Mouse (Mus musculus) liver, adult 2 months (tissue): Measurements from ENCODE around the gene Evl. TPM values are rescaled to one million over a fixed set of nuclear protein-coding genes. Genes with fewer than 3 reads are reported as not detected.
A peak's percentile ranks its signal among the peaks of the same experiment; 100 is the strongest.

ENCODE experiments used
- DNase-seq: peaks from one replicate; pipeline ENCODE4 v3.0.0-alpha.2; 2011; ENCODE audit warnings: low read depth, low spot score; ENCODE audit errors: extremely low read depth
- H3K27ac ChIP-seq: fragments of 200-500 bp; replicated peaks from 2 replicates; pipeline ENCODE4 v1.5.1; 2012; ENCODE audit warnings: low read depth, mild to moderate bottlenecking, control low read depth, inconsistent platforms, low read length; ENCODE audit not compliant: insufficient read depth
- H3K27me3 ChIP-seq: fragments of 200-500 bp; 2 replicates; pipeline ENCODE4 v1.6.1; 2012; ENCODE audit warnings: mild to moderate bottlenecking, moderate library complexity, low read length, inconsistent platforms; ENCODE audit not compliant: control insufficient read depth, insufficient read depth
- H3K36me3 ChIP-seq: fragments of 200-500 bp; 2 replicates; pipeline ENCODE4 v1.6.1; 2012; ENCODE audit warnings: low read length, inconsistent platforms; ENCODE audit not compliant: control insufficient read depth, insufficient read depth
- H3K4me1 ChIP-seq: fragments of 200-500 bp; 2 replicates; pipeline ENCODE4 v1.6.1; 2011; ENCODE audit warnings: low read length; ENCODE audit not compliant: control insufficient read depth, insufficient read depth
- H3K4me3 ChIP-seq: fragments of 200-500 bp; 2 replicates; pipeline ENCODE4 v1.5.1; 2011; ENCODE audit warnings: low read depth, mild to moderate bottlenecking, control low read depth, low read length, moderate library complexity; ENCODE audit not compliant: insufficient read depth
- H3K79me2 ChIP-seq: fragments of 200-500 bp; 2 replicates; pipeline ENCODE4 v1.6.1; 2012; ENCODE audit warnings: inconsistent platforms, mild to moderate bottlenecking, low read length, moderate library complexity; ENCODE audit not compliant: control insufficient read depth, insufficient read depth
- H3K9ac ChIP-seq: fragments of 200-500 bp; 2 replicates; pipeline ENCODE4 v1.6.1; 2012; ENCODE audit warnings: low read depth, mild to moderate bottlenecking, control low read depth, inconsistent platforms, low read length
- CTCF ChIP-seq: fragments of 200-500 bp; IDR thresholded peaks from 2 replicates; pipeline ENCODE4 v1.5.1; 2011; ENCODE audit warnings: low read depth, low read length, control low read depth
- POLR2A ChIP-seq: fragments of 200-500 bp; IDR thresholded peaks from 2 replicates; pipeline ENCODE4 v1.6.1; 2011; ENCODE audit warnings: low read length, control low read depth; ENCODE audit not compliant: insufficient read depth; ENCODE audit errors: extremely low read depth
- WGBS: fragments of 180-500 bp; shearing (Covaris S2); methylation state at CpG from one replicate; pipeline ENCODE4 v1.1.7; 2018; 5-methylcytosine and 5-hydroxymethylcytosine counted together
- polyA plus RNA-seq: library from polyadenylated mRNA; depleted of rRNA; stranded (reverse); fragments of >200 nt; gene quantifications from 2 replicates; pipeline ENCODE4 v1.2.3, GENCODE M21; 2012
- total RNA-seq: library from RNA; depleted of rRNA; stranded (reverse); fragments of >200 nt; gene quantifications from 2 replicates; pipeline ENCODE4 v1.2.3, GENCODE M21; 2014

Evl gene
- total and polyA plus RNA-seq, 2 experiments, result 5.3 to 6.9 TPM

GRCm38 (mm10) chr12:108642019-108642418 lies 87.5 kb downstream of the Evl start:
- H3K79me2 ChIP-seq, result no peaks in the 10 kb centered on the region
- 96% methylated on average over 3 of the region's 3 CpGs for WGBS
- TF ChIP-seq CTCF (no peak), POLR2A (no peak)
- H3K4me1 ChIP-seq, result no peaks in the 10 kb centered on the region
- H3K4me3 ChIP-seq, result no peak overlapping the region
- H3K9ac ChIP-seq, result no peak overlapping the region
- no peak for DNase-seq
- no peaks in the 10 kb centered on the region for H3K27me3 ChIP-seq
- H3K27ac ChIP-seq, result no peak overlapping the region
- H3K36me3 ChIP-seq, result no peaks in the 10 kb centered on the region

DNA sequence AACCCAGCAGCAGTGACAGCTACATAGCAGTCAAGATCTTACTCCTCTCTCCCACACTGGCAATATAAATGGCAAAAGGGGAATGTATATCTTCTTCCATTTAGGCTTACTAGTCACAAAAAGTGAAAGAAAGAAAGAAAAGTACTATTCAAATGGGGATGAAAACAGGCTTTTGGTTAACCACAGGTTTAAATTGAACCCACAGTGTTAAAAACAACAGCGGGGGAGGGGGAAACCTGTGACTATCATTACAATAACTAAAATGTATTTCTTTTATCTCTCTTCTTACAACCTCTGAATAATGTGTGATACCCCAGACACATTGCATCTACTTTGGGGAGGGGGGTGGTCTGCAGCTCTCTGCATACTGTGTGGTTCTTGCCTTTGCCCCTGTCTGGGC lies 91.7 kb downstream of the Evl start:
- DNase-seq, result no peak
- H3K27ac ChIP-seq, result no peak overlapping the region
- TF ChIP-seq POLR2A (no peak), CTCF (no peak)
- H3K4me3 ChIP-seq, result no peak overlapping the region
- H3K27me3 ChIP-seq, result no peaks in the 10 kb centered on the region
- no peaks in the 10 kb centered on the region for H3K36me3 ChIP-seq
- 91% methylated on average over 1 of the region's 1 CpGs for WGBS
- H3K9ac ChIP-seq, result no peak overlapping the region
- no peaks in the 10 kb centered on the region for H3K79me2 ChIP-seq
- H3K4me1 ChIP-seq, result no peaks in the 10 kb centered on the region

DNA sequence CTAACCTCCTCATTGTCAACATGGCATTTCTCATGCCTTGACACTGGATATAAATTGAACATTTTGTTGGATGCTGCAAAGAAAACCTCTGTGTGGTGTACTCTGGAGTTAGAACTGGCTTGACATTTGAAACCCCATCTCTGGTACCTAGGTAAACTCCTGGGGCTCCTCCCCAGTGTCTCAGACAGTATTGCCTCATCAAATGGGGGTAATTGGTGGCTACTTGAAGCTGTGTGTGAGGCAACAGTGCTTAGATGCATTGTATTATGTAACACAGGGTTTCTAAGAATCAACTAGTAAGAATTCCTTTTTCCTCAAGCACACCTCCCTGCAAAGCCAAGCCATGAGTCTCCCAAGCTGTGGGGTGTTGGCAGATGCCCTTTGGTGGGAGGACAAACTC lies 93.3 kb downstream of the Evl start:
- DNase-seq, result no peak
- no peak for TF ChIP-seq CTCF
- no peak for TF ChIP-seq POLR2A
- no peak overlapping the region for H3K27ac ChIP-seq
- H3K4me1 ChIP-seq, result no peaks in the 10 kb centered on the region
- H3K79me2 ChIP-seq, result no peaks in the 10 kb centered on the region
- no peaks in the 10 kb centered on the region for H3K27me3 ChIP-seq
- H3K9ac ChIP-seq, result no peak overlapping the region
- no peak overlapping the region for H3K4me3 ChIP-seq
- H3K36me3 ChIP-seq, result no peaks in the 10 kb centered on the region

DNA sequence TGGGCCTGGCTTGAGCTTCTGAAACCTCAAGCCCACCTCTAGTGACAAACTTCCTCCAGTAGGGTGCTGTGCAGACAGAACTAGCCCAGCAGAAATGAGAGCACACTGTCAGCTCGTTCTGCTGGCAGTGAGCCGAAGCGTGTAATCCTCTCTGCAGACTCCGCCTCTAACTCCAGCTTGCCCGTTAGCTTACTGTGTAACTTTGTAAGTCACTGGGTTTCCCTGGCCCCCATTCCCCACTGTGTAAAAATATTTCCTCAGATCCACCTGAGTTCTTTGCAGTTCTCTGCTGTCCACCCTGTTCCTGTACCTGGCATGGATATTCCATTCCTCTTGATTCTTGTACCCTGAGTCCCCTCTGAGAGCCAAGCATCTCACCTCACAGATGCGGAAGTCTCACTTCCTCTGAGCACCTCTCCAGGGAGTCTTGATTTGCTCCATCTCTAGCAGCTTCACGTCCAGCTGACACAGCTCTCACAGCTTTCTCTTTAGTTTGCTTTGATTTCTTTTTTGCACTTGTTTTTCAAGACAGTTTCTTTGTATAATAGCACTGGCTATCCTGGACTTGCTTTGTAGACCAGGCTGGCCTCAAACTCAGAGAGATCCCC lies 96.6 kb downstream of the Evl start:
- H3K4me1 ChIP-seq, result no peaks in the 10 kb centered on the region
- no peak for TF ChIP-seq POLR2A
- H3K79me2 ChIP-seq, result no peaks in the 10 kb centered on the region
- H3K27ac ChIP-seq, result no peak overlapping the region
- no peaks in the 10 kb centered on the region for H3K27me3 ChIP-seq
- H3K9ac ChIP-seq, result no peak overlapping the region
- DNase-seq, result peak; percentile 53
- WGBS, result 33% methylated on average over 7 of the region's 7 CpGs
- no peaks in the 10 kb centered on the region for H3K36me3 ChIP-seq
- no peak overlapping the region for H3K4me3 ChIP-seq

DNA sequence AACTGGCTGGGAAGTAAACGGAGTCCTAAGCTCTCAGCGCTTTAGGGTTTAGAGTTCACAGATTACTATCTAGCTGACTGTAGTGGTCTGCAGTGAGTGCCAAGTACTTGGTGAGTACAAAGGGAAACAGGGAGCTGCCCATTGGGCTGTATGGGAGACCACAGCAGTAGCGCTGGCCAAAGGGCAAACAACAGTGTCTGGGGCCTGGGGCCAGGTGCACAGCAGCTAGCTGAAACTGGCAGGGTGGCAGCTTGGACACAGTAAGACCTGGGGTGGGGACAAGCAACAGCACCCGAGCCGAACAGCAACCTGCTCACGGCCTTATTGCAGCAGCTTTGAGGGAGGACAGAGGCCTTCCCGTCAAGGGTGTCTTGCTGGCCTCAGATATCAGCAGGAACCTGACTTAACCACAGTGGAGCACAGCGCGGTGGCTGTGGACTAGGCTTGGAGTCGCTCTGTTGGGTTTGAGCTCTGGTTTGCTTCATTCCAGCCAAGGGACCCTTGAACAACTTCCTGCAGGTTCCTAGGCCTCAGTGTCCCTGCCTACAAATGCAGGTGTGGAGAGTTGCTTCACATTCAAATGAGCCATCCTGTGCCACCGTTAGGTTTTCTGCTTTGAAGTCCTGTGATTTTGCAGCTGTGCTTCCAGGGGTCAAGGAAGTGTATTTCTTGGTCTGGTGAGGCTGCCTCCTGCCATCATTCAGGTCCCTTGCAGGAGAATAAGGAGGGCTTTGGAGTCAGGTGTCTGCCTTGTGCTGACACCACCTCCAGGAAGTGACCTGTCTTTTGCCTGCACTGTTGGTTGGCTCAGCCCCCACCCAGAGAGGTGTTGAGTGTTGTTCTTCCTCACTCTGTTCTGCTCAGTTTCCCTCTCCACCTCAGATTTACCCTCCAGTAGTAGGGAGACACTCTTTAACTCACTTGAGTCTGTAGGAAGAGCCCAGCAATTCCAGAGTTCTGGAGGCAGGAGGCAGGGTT lies 99.1 kb downstream of the Evl start:
- no peaks in the 10 kb centered on the region for H3K27me3 ChIP-seq
- no peaks in the 10 kb centered on the region for H3K4me1 ChIP-seq
- no peak overlapping the region for H3K4me3 ChIP-seq
- no peak overlapping the region for H3K9ac ChIP-seq
- no peak for TF ChIP-seq POLR2A
- no peak for TF ChIP-seq CTCF
- H3K27ac ChIP-seq, result no peak overlapping the region
- 54% methylated on average over 11 of the region's 11 CpGs for WGBS
- no peaks in the 10 kb centered on the region for H3K79me2 ChIP-seq
- no peaks in the 10 kb centered on the region for H3K36me3 ChIP-seq
- no peak for DNase-seq

DNA sequence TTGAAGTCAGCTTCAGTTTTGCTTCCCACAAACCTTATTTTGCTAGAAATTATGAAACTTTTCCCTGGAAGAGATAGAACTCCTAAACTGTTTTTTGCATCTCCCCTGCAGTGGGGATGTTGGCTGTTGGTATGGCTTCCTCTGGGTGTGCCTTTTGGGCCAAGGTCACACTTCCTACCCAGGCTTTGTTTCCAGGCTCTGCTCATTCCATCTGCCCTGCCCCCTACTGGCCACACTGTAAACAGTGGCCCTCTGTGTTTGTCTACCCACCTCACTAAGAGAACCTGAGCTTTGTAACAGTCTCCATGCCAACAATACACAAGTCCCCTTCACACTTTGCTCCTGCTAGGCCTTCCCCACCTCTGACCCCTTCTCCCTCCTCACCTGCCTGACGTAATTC lies 102.8 kb downstream of the Evl start:
- H3K27ac ChIP-seq, result no peak overlapping the region
- whole genome bisulfite sequencing, result 90% methylated on average over 1 of the region's 1 CpGs
- no peaks in the 10 kb centered on the region for H3K79me2 ChIP-seq
- no peak for DNase-seq
- H3K27me3 ChIP-seq, result no peaks in the 10 kb centered on the region
- peak; percentile 62 for TF ChIP-seq CTCF
- TF ChIP-seq POLR2A, result no peak
- H3K9ac ChIP-seq, result no peak overlapping the region
- no peak overlapping the region for H3K4me3 ChIP-seq
- H3K36me3 ChIP-seq, result no peaks in the 10 kb centered on the region
- H3K4me1 ChIP-seq, result no peaks in the 10 kb centered on the region
